Mouse (Mus musculus): ENCODE data around the gene Hnrnpk.
"Not testable (repeated sequence)": the region's sequence is repeated elsewhere in the genome, so short reads cannot be mapped to it uniquely, and the experiment has no call there.

The Hnrnpk gene

GRCm38 (mm10) chr13:58403243-58403642 lies at the start of gene Hnrnpk:
Gene Hnrnpk, minus strand, starts transcription at chr13:58403343.
- in situ Hi-C loops (cut with MboI; ENCODE audit: low pct_unique_long_range_greater_than_20kb in 1 of 2, low sequenced_read_pairs in 2 of 2, unreplicated experiment in 1 of 2) = not testable (repeated sequence)

GRCm38 (mm10) chr13:58452246-58452645 lies 49.1 kb upstream of the Hnrnpk start:
- in situ Hi-C loops (cut with MboI; ENCODE audit: low pct_unique_long_range_greater_than_20kb in 1 of 2, low sequenced_read_pairs in 2 of 2, unreplicated experiment in 1 of 2) = no loop called here

- in situ Hi-C loops (cut with MboI; ENCODE audit: low pct_unique_long_range_greater_than_20kb in 1 of 2, low sequenced_read_pairs in 2 of 2, unreplicated experiment in 1 of 2) = no loop called here
These were observed 47.5 kb upstream of the Hnrnpk start for GRCm38 (mm10) chr13:58450459-58451182.

GRCm38 (mm10) chr13:58446541-58446940 lies 43.4 kb upstream of the Hnrnpk start:
- in situ Hi-C loops (cut with MboI; ENCODE audit: low pct_unique_long_range_greater_than_20kb in 1 of 2, low sequenced_read_pairs in 2 of 2, unreplicated experiment in 1 of 2) = no loop called here

- in situ Hi-C loops (cut with MboI; ENCODE audit: low pct_unique_long_range_greater_than_20kb in 1 of 2, low sequenced_read_pairs in 2 of 2, unreplicated experiment in 1 of 2) = no loop called here
These were observed 40.6 kb upstream of the Hnrnpk start for GRCm38 (mm10) chr13:58443787-58444186.

- in situ Hi-C loops (cut with MboI; ENCODE audit: low pct_unique_long_range_greater_than_20kb in 1 of 2, low sequenced_read_pairs in 2 of 2, unreplicated experiment in 1 of 2) = no loop called here
These were observed 40.2 kb upstream of the Hnrnpk start for GRCm38 (mm10) chr13:58443326-58443725.

GRCm38 (mm10) chr13:58439716-58440115 lies 36.6 kb upstream of the Hnrnpk start:
- in situ Hi-C loops (cut with MboI; ENCODE audit: low pct_unique_long_range_greater_than_20kb in 1 of 2, low sequenced_read_pairs in 2 of 2, unreplicated experiment in 1 of 2) = no loop called here

- in situ Hi-C loops (cut with MboI; ENCODE audit: low pct_unique_long_range_greater_than_20kb in 1 of 2, low sequenced_read_pairs in 2 of 2, unreplicated experiment in 1 of 2) = loop anchor here in 1 of 2 experiments (10.0 kb wide), 1 partner anchor 92 kb away; no protein-coding TSS in a partner anchor
These were observed 20.0 kb upstream of the Hnrnpk start for GRCm38 (mm10) chr13:58423061-58423660.

- in situ Hi-C loops (cut with MboI; ENCODE audit: low pct_unique_long_range_greater_than_20kb in 1 of 2, low sequenced_read_pairs in 2 of 2, unreplicated experiment in 1 of 2) = loop anchor here in 1 of 2 experiments (10.0 kb wide), 1 partner anchor 93 kb away; no protein-coding TSS in a partner anchor
These were observed 19.1 kb upstream of the Hnrnpk start for GRCm38 (mm10) chr13:58422242-58422641.

GRCm38 (mm10) chr13:58421026-58421425 lies 17.9 kb upstream of the Hnrnpk start:
- in situ Hi-C loops (cut with MboI; ENCODE audit: low pct_unique_long_range_greater_than_20kb in 1 of 2, low sequenced_read_pairs in 2 of 2, unreplicated experiment in 1 of 2) = loop anchor here in 1 of 2 experiments (10.0 kb wide), 1 partner anchor 94 kb away; no protein-coding TSS in a partner anchor

- in situ Hi-C loops (cut with MboI; ENCODE audit: low pct_unique_long_range_greater_than_20kb in 1 of 2, low sequenced_read_pairs in 2 of 2, unreplicated experiment in 1 of 2) = no loop called here
These were observed 16.1 kb upstream of the Hnrnpk start for GRCm38 (mm10) chr13:58419266-58419665.

GRCm38 (mm10) chr13:58418656-58419055 lies 15.5 kb upstream of the Hnrnpk start:
- in situ Hi-C loops (cut with MboI; ENCODE audit: low pct_unique_long_range_greater_than_20kb in 1 of 2, low sequenced_read_pairs in 2 of 2, unreplicated experiment in 1 of 2) = no loop called here

GRCm38 (mm10) chr13:58415838-58416237 lies 12.7 kb upstream of the Hnrnpk start:
- in situ Hi-C loops (cut with MboI; ENCODE audit: low pct_unique_long_range_greater_than_20kb in 1 of 2, low sequenced_read_pairs in 2 of 2, unreplicated experiment in 1 of 2) = no loop called here

- in situ Hi-C loops (cut with MboI; ENCODE audit: low pct_unique_long_range_greater_than_20kb in 1 of 2, low sequenced_read_pairs in 2 of 2, unreplicated experiment in 1 of 2) = no loop called here
These were observed 12.2 kb upstream of the Hnrnpk start for GRCm38 (mm10) chr13:58415374-58415773.

GRCm38 (mm10) chr13:58411073-58411472 lies 7.9 kb upstream of the Hnrnpk start:
- in situ Hi-C loops (cut with MboI; ENCODE audit: low pct_unique_long_range_greater_than_20kb in 1 of 2, low sequenced_read_pairs in 2 of 2, unreplicated experiment in 1 of 2) = no loop called here

- in situ Hi-C loops (cut with MboI; ENCODE audit: low pct_unique_long_range_greater_than_20kb in 1 of 2, low sequenced_read_pairs in 2 of 2, unreplicated experiment in 1 of 2) = no loop called here
These were observed 416 bp downstream of the Hnrnpk start for GRCm38 (mm10) chr13:58402744-58403110.

- in situ Hi-C loops (cut with MboI; ENCODE audit: low pct_unique_long_range_greater_than_20kb in 1 of 2, low sequenced_read_pairs in 2 of 2, unreplicated experiment in 1 of 2) = no loop called here
These were observed 970 bp downstream of the Hnrnpk start, which contains the start of gene Rmi1 for GRCm38 (mm10) chr13:58402003-58402743. Gene Rmi1, plus strand, starts transcription at chr13:58402248.

- in situ Hi-C loops (cut with MboI; ENCODE audit: low pct_unique_long_range_greater_than_20kb in 1 of 2, low sequenced_read_pairs in 2 of 2, unreplicated experiment in 1 of 2) = no loop called here
These were observed 1.8 kb downstream of the Hnrnpk start for GRCm38 (mm10) chr13:58401135-58402002.

All from mouse embryonic stem cell (cell line).